Mouse (Mus musculus): ENCODE data around the gene Smyd3. TPM values are rescaled to one million over a fixed set of nuclear protein-coding genes. Genes with fewer than 3 reads are reported as not detected.

Smyd3 gene
- polyA plus RNA-seq, 1 experiment from 2014 or later: 16.7 TPM

DNA sequence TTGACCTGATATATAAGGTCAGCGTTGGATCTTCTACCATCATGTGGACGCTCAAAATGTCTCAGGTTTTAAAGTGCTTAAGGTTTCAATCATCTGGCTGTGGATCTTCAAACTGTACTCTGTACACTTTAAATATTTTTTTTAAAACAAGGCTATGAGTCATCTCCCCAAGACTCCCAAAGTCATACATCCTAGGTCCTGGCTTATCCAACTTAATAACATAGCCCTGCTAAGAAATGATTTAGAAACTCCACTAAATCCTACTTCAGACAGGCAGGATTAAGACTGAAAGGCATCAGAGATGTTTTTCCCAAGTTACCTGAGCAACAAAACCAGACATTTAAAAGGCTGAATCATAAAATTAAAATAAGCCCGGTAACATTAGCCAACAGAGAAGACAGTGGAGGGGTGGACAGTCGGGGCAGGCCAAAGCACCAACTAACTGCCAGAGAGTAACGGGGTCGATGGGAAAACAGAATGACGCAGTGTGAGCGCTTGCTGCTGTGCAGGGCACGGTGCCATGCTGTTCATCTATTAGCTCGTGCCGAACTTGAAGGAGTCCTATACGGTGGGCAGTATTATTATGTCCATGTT, 92.9 kb downstream of the Smyd3 start:
- H3K4me1 ChIP-seq (ENCODE audit: control insufficient read depth, insufficient read depth, low read length): no peaks in the 10 kb centered on the region
- no peaks in the 10 kb centered on the region for H3K36me3 ChIP-seq (ENCODE audit: control insufficient read depth, insufficient read depth, low read length)
- H3K4me2 ChIP-seq (ENCODE audit: low read depth, low read length): no peak overlapping the region
- ATAC-seq: no peak
- H3K27me3 ChIP-seq (replicated peaks; ENCODE audit: control insufficient read depth, insufficient read depth, low read length): no peaks in the 10 kb centered on the region
- H3K9me3 ChIP-seq (ENCODE audit: control insufficient read depth, low read length): no peaks in the 10 kb centered on the region
- no peak overlapping the region for H3K27ac ChIP-seq (ENCODE audit: low read length)
- 83% methylated on average over 12 of the region's 12 CpGs for WGBS
- no peak overlapping the region for H3K9ac ChIP-seq (ENCODE audit: low read depth, low read length)
- H3K4me3 ChIP-seq (ENCODE audit: low read length): no peak overlapping the region

GRCm38 (mm10) chr1:179419091-179419490, 98.8 kb downstream of the Smyd3 start:
- 65% methylated on average over 4 of the region's 4 CpGs for WGBS
- no peak overlapping the region for H3K27ac ChIP-seq (ENCODE audit: low read length)

GRCm38 (mm10) chr1:179408086-179408485, 109.8 kb downstream of the Smyd3 start:
- no peak overlapping the region for H3K9ac ChIP-seq (ENCODE audit: low read depth, low read length)
- no peak overlapping the region for H3K4me2 ChIP-seq (ENCODE audit: low read depth, low read length)
- H3K4me3 ChIP-seq (ENCODE audit: low read length): no peak overlapping the region
- no peaks in the 10 kb centered on the region for H3K4me1 ChIP-seq (ENCODE audit: control insufficient read depth, insufficient read depth, low read length)
- no peaks in the 10 kb centered on the region for H3K27me3 ChIP-seq (replicated peaks; ENCODE audit: control insufficient read depth, insufficient read depth, low read length)
- no peaks in the 10 kb centered on the region for H3K36me3 ChIP-seq (ENCODE audit: control insufficient read depth, insufficient read depth, low read length)
- H3K27ac ChIP-seq (ENCODE audit: low read length): no peak overlapping the region
- no peak for ATAC-seq
- no peaks in the 10 kb centered on the region for H3K9me3 ChIP-seq (ENCODE audit: control insufficient read depth, low read length)
- WGBS: 85% methylated on average over 4 of the region's 4 CpGs

More at GRCm38 (mm10) chr1:179419091-179419490, 98.8 kb downstream of the Smyd3 start:
- Histone ChIP-seq H3K9ac (ENCODE audit: low read depth, low read length) (no peak overlapping the region), H3K4me2 (ENCODE audit: low read depth, low read length) (no peak overlapping the region), H3K4me3 (ENCODE audit: low read length) (no peak overlapping the region), H3K9me3 (ENCODE audit: control insufficient read depth, low read length) (no peaks in the 10 kb centered on the region), H3K27me3 (replicated peaks; ENCODE audit: control insufficient read depth, insufficient read depth, low read length) (no peaks in the 10 kb centered on the region), H3K4me1 (ENCODE audit: control insufficient read depth, insufficient read depth, low read length) (no peaks in the 10 kb centered on the region), H3K36me3 (ENCODE audit: control insufficient read depth, insufficient read depth, low read length) (no peaks in the 10 kb centered on the region)
- no peak for ATAC-seq

- Histone ChIP-seq H3K4me1 (ENCODE audit: control insufficient read depth, insufficient read depth, low read length) (no peaks in the 10 kb centered on the region), H3K9ac (ENCODE audit: low read depth, low read length) (no peak overlapping the region), H3K4me3 (ENCODE audit: low read length) (no peak overlapping the region), H3K27ac (ENCODE audit: low read length) (no peak overlapping the region), H3K36me3 (ENCODE audit: control insufficient read depth, insufficient read depth, low read length) (no peaks in the 10 kb centered on the region), H3K27me3 (replicated peaks; ENCODE audit: control insufficient read depth, insufficient read depth, low read length) (no peaks in the 10 kb centered on the region), H3K4me2 (ENCODE audit: low read depth, low read length) (no peak overlapping the region), H3K9me3 (ENCODE audit: control insufficient read depth, low read length) (no peaks in the 10 kb centered on the region)
- WGBS: 79% methylated on average over 5 of the region's 5 CpGs
- no peak for ATAC-seq
These were observed 117.0 kb downstream of the Smyd3 start for GRCm38 (mm10) chr1:179400835-179401234.

DNA sequence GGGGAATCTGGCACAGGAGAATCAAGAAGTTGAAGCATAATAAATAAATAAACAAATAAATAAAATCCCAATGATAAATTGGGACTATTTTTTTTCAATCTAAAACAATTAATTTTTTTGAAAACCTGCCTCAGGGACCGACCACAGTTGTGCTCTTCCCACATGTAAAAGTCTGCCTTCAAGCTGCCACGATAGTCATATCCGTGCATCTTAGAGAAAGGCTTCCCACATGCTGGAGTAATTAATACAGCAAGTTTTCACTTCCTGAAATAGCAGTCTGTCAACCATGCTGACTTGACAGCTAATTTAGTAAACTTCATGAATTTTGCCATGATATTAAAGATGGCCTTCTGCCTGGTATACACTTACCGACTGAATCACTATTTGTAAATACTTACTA, 119.2 kb downstream of the Smyd3 start:
- no peak overlapping the region for H3K4me3 ChIP-seq (ENCODE audit: low read length)
- H3K9ac ChIP-seq (ENCODE audit: low read depth, low read length): no peak overlapping the region
- ATAC-seq: no peak
- H3K4me1 ChIP-seq (ENCODE audit: control insufficient read depth, insufficient read depth, low read length): no peaks in the 10 kb centered on the region
- no peaks in the 10 kb centered on the region for H3K36me3 ChIP-seq (ENCODE audit: control insufficient read depth, insufficient read depth, low read length)
- H3K9me3 ChIP-seq (ENCODE audit: control insufficient read depth, low read length): no peaks in the 10 kb centered on the region
- 82% methylated on average over 4 of the region's 4 CpGs for WGBS
- no peak overlapping the region for H3K4me2 ChIP-seq (ENCODE audit: low read depth, low read length)
- H3K27ac ChIP-seq (ENCODE audit: low read length): no peak overlapping the region
- H3K27me3 ChIP-seq (replicated peaks; ENCODE audit: control insufficient read depth, insufficient read depth, low read length): no peaks in the 10 kb centered on the region

GRCm38 (mm10) chr1:179386237-179386975, 131.4 kb downstream of the Smyd3 start:
- Histone ChIP-seq H3K4me1 (ENCODE audit: control insufficient read depth, insufficient read depth, low read length) (peaks cover 7% of the 10 kb centered on the region; the same call in 1 of the 2 replicates), H3K36me3 (ENCODE audit: control insufficient read depth, insufficient read depth, low read length) (no peaks in the 10 kb centered on the region), H3K4me2 (ENCODE audit: low read depth, low read length) (no peak overlapping the region), H3K9ac (ENCODE audit: low read depth, low read length) (no peak overlapping the region), H3K4me3 (ENCODE audit: low read length) (no peak overlapping the region), H3K9me3 (ENCODE audit: control insufficient read depth, low read length) (no peaks in the 10 kb centered on the region), H3K27me3 (replicated peaks; ENCODE audit: control insufficient read depth, insufficient read depth, low read length) (no peaks in the 10 kb centered on the region), H3K27ac (ENCODE audit: low read length) (no peak overlapping the region)
- 49% methylated on average over 15 of the region's 15 CpGs for WGBS
- peak; percentile 85 for ATAC-seq

DNA sequence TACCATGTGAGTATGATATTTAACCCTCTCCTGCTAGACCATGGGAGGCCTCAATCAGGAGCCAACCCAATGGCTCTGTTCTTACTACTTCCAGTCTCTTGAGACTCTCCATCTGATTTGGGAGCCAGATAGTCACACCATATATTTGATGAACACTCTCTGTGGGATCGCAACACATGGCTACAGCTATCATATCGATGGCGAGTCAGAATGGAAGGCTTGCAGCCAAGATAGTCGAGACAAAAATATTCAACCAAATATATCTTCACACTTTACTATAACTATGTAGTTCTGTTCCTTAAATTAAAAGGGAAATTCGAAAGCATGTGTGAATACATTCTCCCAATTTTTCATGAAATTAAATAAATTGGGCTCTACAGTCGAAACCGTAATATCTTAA, 132.2 kb downstream of the Smyd3 start:
- peaks cover 7% of the 10 kb centered on the region; the same call in 1 of the 2 replicates for H3K4me1 ChIP-seq (ENCODE audit: control insufficient read depth, insufficient read depth, low read length)
- no peaks in the 10 kb centered on the region for H3K27me3 ChIP-seq (replicated peaks; ENCODE audit: control insufficient read depth, insufficient read depth, low read length)
- 93% methylated on average over 7 of the region's 7 CpGs for WGBS
- H3K27ac ChIP-seq (ENCODE audit: low read length): no peak overlapping the region
- H3K4me3 ChIP-seq (ENCODE audit: low read length): no peak overlapping the region
- ATAC-seq: no peak
- no peak overlapping the region for H3K9ac ChIP-seq (ENCODE audit: low read depth, low read length)
- H3K4me2 ChIP-seq (ENCODE audit: low read depth, low read length): no peak overlapping the region
- no peaks in the 10 kb centered on the region for H3K9me3 ChIP-seq (ENCODE audit: control insufficient read depth, low read length)
- H3K36me3 ChIP-seq (ENCODE audit: control insufficient read depth, insufficient read depth, low read length): no peaks in the 10 kb centered on the region

GRCm38 (mm10) chr1:179384296-179384695, 133.5 kb downstream of the Smyd3 start:
- H3K9me3 ChIP-seq (ENCODE audit: control insufficient read depth, low read length): no peaks in the 10 kb centered on the region
- H3K4me3 ChIP-seq (ENCODE audit: low read length): no peak overlapping the region
- H3K27me3 ChIP-seq (replicated peaks; ENCODE audit: control insufficient read depth, insufficient read depth, low read length): no peaks in the 10 kb centered on the region
- no peak overlapping the region for H3K9ac ChIP-seq (ENCODE audit: low read depth, low read length)
- 72% methylated on average over 2 of the region's 2 CpGs for WGBS
- no peak overlapping the region for H3K27ac ChIP-seq (ENCODE audit: low read length)
- H3K4me2 ChIP-seq (ENCODE audit: low read depth, low read length): no peak overlapping the region
- no peak for ATAC-seq
- no peaks in the 10 kb centered on the region for H3K36me3 ChIP-seq (ENCODE audit: control insufficient read depth, insufficient read depth, low read length)
- peaks cover 7% of the 10 kb centered on the region; the same call in 1 of the 2 replicates for H3K4me1 ChIP-seq (ENCODE audit: control insufficient read depth, insufficient read depth, low read length)

DNA sequence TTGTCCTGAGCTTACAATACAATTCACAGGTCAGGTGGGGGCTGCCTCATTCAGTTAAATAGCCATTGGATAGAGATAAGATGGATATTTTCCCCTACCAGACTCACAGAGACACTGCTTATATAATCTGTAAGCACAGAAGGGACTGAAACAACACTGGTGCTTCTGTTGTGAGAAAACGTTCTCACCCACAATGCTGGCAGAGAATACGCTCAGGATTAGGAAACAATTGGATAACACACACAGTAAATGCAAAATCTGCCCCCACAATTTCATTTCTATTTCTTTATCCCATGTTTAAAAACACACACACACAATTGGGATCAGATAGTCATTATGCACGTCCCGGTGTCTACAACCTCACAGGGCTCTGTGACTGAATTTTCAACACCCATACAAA, 139.7 kb downstream of the Smyd3 start:
- H3K9ac ChIP-seq (ENCODE audit: low read depth, low read length): no peak overlapping the region
- H3K9me3 ChIP-seq (ENCODE audit: control insufficient read depth, low read length): no peaks in the 10 kb centered on the region
- H3K4me1 ChIP-seq (ENCODE audit: control insufficient read depth, insufficient read depth, low read length): no peaks in the 10 kb centered on the region
- H3K27me3 ChIP-seq (replicated peaks; ENCODE audit: control insufficient read depth, insufficient read depth, low read length): no peaks in the 10 kb centered on the region
- ATAC-seq: no peak
- no peak overlapping the region for H3K4me2 ChIP-seq (ENCODE audit: low read depth, low read length)
- no peaks in the 10 kb centered on the region for H3K36me3 ChIP-seq (ENCODE audit: control insufficient read depth, insufficient read depth, low read length)
- H3K27ac ChIP-seq (ENCODE audit: low read length): no peak overlapping the region
- H3K4me3 ChIP-seq (ENCODE audit: low read length): no peak overlapping the region
- WGBS: 88% methylated on average over 4 of the region's 4 CpGs

Measured in intestine, embryonic 16.5 days (tissue).